In genomic region chr10:81499250-81499901, GRCm38 (mm10) we compare ENCODE assay signal across 7 mouse cellular contexts. TPM values are rescaled to one million over a fixed set of nuclear protein-coding genes. Genes with fewer than 3 reads are reported as not detected.
DNase-seq lines count a peak whose midpoint lies in the region; ATAC-seq and TF ChIP-seq lines count a peak whose summit lies in the region.

No protein-coding gene starts in this region.

- no peaks in the 10 kb centered on the region for H3K9me3 ChIP-seq in heart, embryonic 13.5 days
- no peaks in the 10 kb centered on the region for H3K9me3 ChIP-seq in liver, embryonic 11.5 days (ENCODE audit: control insufficient read depth, low read length)

- H3K4me2 ChIP-seq in heart, embryonic 13.5 days: no peak overlapping the region
- peak overlapping the region; percentile 78 for H3K4me2 ChIP-seq in liver, embryonic 11.5 days

- H3K27me3 ChIP-seq in heart, embryonic 13.5 days (replicated peaks): peaks cover 13% of the 10 kb centered on the region
- no peaks in the 10 kb centered on the region for H3K27me3 ChIP-seq in liver, embryonic 11.5 days (replicated peaks; ENCODE audit: control insufficient read depth, insufficient read depth, low read length)
- H3K27me3 ChIP-seq in spleen, adult 2 months (ENCODE audit: control insufficient read depth, insufficient read depth, low read length): no peaks in the 10 kb centered on the region

- peak overlapping the region; percentile 8; the same call in 1 of the 2 replicates for H3K4me3 ChIP-seq in layer of hippocampus, adult 2 months
- no peak overlapping the region for H3K4me3 ChIP-seq in heart, embryonic 13.5 days
- peak overlapping the region; percentile 92 for H3K4me3 ChIP-seq in liver, embryonic 11.5 days (ENCODE audit: low read depth, low read length)
- H3K4me3 ChIP-seq in spleen, adult 2 months (ENCODE audit: extremely low read depth, insufficient read depth, insufficient read length): peak overlapping the region; percentile 85

- peaks cover 25% of the 10 kb centered on the region for H3K4me1 ChIP-seq in heart, embryonic 13.5 days
- peaks cover 42% of the 10 kb centered on the region for H3K4me1 ChIP-seq in liver, embryonic 11.5 days (replicated peaks; ENCODE audit: control insufficient read depth, insufficient read depth, low read length)
- H3K4me1 ChIP-seq in spleen, adult 2 months (ENCODE audit: control insufficient read depth, insufficient read depth, insufficient read length): peaks cover 23% of the 10 kb centered on the region

- whole genome bisulfite sequencing in heart, embryonic 13.5 days: 67% methylated on average over 23 of the region's 23 CpGs
- WGBS in liver, embryonic 11.5 days: 66% methylated on average over 23 of the region's 23 CpGs
- 4% methylated on average over 23 of the region's 23 CpGs for WGBS in spleen, adult 2 months

- H3K27ac ChIP-seq in layer of hippocampus, adult 2 months: peak overlapping the region; percentile 57; the same call in 1 of the 2 replicates
- no peak overlapping the region for H3K27ac ChIP-seq in heart, embryonic 13.5 days (replicated peaks)
- peak overlapping the region; percentile 62; the same call in 1 of the 2 replicates for H3K27ac ChIP-seq in liver, embryonic 11.5 days (ENCODE audit: low read depth, low read length)
- H3K27ac ChIP-seq in spleen, adult 2 months (ENCODE audit: insufficient read depth, low read length): peak overlapping the region; percentile 99

- no peak for TF ChIP-seq CTCF in layer of hippocampus, adult 2 months (conservative IDR thresholded peaks at IDR 0.05)
- no peak for TF ChIP-seq CTCF in spleen, adult 2 months (IDR thresholded peaks at IDR 0.05; ENCODE audit: extremely low read depth, insufficient read depth, insufficient read length, insufficient replicate concordance)

- DNase-seq in layer of hippocampus, adult 2 months (ENCODE audit: low spot score in 2 of 2): peak in 1 of 2 experiments; percentile 10
- DNase-seq in layer of hippocampus, postnatal 25 days (ENCODE audit: extremely low spot score in 1 of 2, low spot score in 1 of 2): no peak
- DNase-seq in liver, embryonic 11.5 days (ENCODE audit: low spot score): no peak
- peak; percentile 54 to 91 for DNase-seq in spleen, adult 2 months (ENCODE audit: low read depth in 1 of 2, low spot score in 2 of 2)
- DNase-seq in frontal cortex, postnatal 36 days (ENCODE audit: low spot score in 2 of 2): no peak
- DNase-seq in adrenal gland, postnatal 4 days (ENCODE audit: low spot score in 2 of 2): no peak

- TF ChIP-seq POLR2A in spleen, adult 2 months (IDR thresholded peaks at IDR 0.05; ENCODE audit: low read depth, low read length): peak; percentile 98

- no peaks in the 10 kb centered on the region for H3K36me3 ChIP-seq in heart, embryonic 13.5 days
- no peaks in the 10 kb centered on the region for H3K36me3 ChIP-seq in liver, embryonic 11.5 days (ENCODE audit: control insufficient read depth, insufficient read depth, low read length)
- no peaks in the 10 kb centered on the region for H3K36me3 ChIP-seq in spleen, adult 2 months (ENCODE audit: control insufficient read depth, insufficient read depth, low read length)

- no peak for ATAC-seq in heart, embryonic 13.5 days (ENCODE audit: extremely low read depth, insufficient number of reproducible peaks, low FRiP score, low TSS enrichment)
- no peak for ATAC-seq in liver, embryonic 11.5 days (replicated peaks; ENCODE audit: low FRiP score)

- 0 out of 2 replicates have a peak overlapping the region, but pooled peaks have one; percentile 28 for H3K9ac ChIP-seq in heart, embryonic 13.5 days
- H3K9ac ChIP-seq in liver, embryonic 11.5 days (ENCODE audit: low read depth, low read length): peak overlapping the region; percentile 42

RNA-seq across cellular contexts. Expression of gene S1pr4, which starts 0.6 kb away (rescaled TPM):
- under 1 TPM; 0.39 to 0.95 TPM for total RNA-seq in layer of hippocampus, adult 2 months (2021)
- total RNA-seq in layer of hippocampus, postnatal 25 days (2021): under 1 TPM; 0.35 to 0.54 TPM
- polyA plus RNA-seq in heart, embryonic 13.5 days (2015; fragmentation: Nextera tagmentation; extraction: Ambion mirVana): 0.53 and 0.62 TPM in 2 replicates
- 4.5 and 4.6 TPM in 2 replicates for polyA plus RNA-seq in liver, embryonic 11.5 days (2014; fragmentation: Nextera tagmentation; extraction: Ambion mirVana)
- 127 and 168 TPM in 2 replicates for polyA plus RNA-seq in spleen, adult 2 months (2012; rRNA removed)
- total RNA-seq in adrenal gland, postnatal 4 days (2021): 1 to 10 TPM; 2.0 to 2.7 TPM

RNA-seq across cellular contexts. Expression of gene Ncln, which starts 3.2 kb away (rescaled TPM):
- 10 to 100 TPM; 83.1 to 93.5 TPM for total RNA-seq in layer of hippocampus, adult 2 months (2021)
- 10 to 100 TPM; 83.0 to 94.6 TPM for total RNA-seq in layer of hippocampus, postnatal 25 days (2021)
- polyA plus RNA-seq in heart, embryonic 13.5 days (2015; fragmentation: Nextera tagmentation; extraction: Ambion mirVana): 51.7 and 53.8 TPM in 2 replicates
- 92.2 and 97.9 TPM in 2 replicates for polyA plus RNA-seq in liver, embryonic 11.5 days (2014; fragmentation: Nextera tagmentation; extraction: Ambion mirVana)
- 198 and 259 TPM in 2 replicates for polyA plus RNA-seq in spleen, adult 2 months (2012; rRNA removed)
- total RNA-seq in adrenal gland, postnatal 4 days (2021): 100 to 1,000 TPM; 107 to 117 TPM

RNA-seq across cellular contexts. Expression of gene Celf5, which starts 16.9 kb away (rescaled TPM):
- 100 to 1,000 TPM; 286 to 287 TPM for total RNA-seq in layer of hippocampus, adult 2 months (2021)
- total RNA-seq in layer of hippocampus, postnatal 25 days (2021): 100 to 1,000 TPM; 255 to 311 TPM
- 0.15 and 0.16 TPM in 2 replicates for polyA plus RNA-seq in heart, embryonic 13.5 days (2015; fragmentation: Nextera tagmentation; extraction: Ambion mirVana)
- 0.12 TPM in 1 of 2 replicates, not detected in the other for polyA plus RNA-seq in liver, embryonic 11.5 days (2014; fragmentation: Nextera tagmentation; extraction: Ambion mirVana)
- 0.33 and 0.70 TPM in 2 replicates for polyA plus RNA-seq in spleen, adult 2 months (2012; rRNA removed)
- total RNA-seq in adrenal gland, postnatal 4 days (2021): 1 to 10 TPM; 3.5 to 4.2 TPM

RNA-seq across cellular contexts. Expression of gene Gna15, which starts 24.6 kb away (rescaled TPM):
- 1 to 10 TPM; 1.9 to 2.5 TPM for total RNA-seq in layer of hippocampus, adult 2 months (2021)
- total RNA-seq in layer of hippocampus, postnatal 25 days (2021): 1 to 10 TPM; 2.4 to 3.2 TPM
- 1.5 and 2.0 TPM in 2 replicates for polyA plus RNA-seq in heart, embryonic 13.5 days (2015; fragmentation: Nextera tagmentation; extraction: Ambion mirVana)
- polyA plus RNA-seq in liver, embryonic 11.5 days (2014; fragmentation: Nextera tagmentation; extraction: Ambion mirVana): 10.1 and 11.3 TPM in 2 replicates
- polyA plus RNA-seq in spleen, adult 2 months (2012; rRNA removed): 14.8 and 15.1 TPM in 2 replicates
- 1 to 10 TPM in 1 of 2 experiments, under 1 TPM in 1; 0.67 to 1.2 TPM for total RNA-seq in adrenal gland, postnatal 4 days (2021)

RNA-seq across cellular contexts. Expression of gene Nfic, which starts 43.9 kb away (rescaled TPM):
- 10 to 100 TPM; 60.0 to 60.1 TPM for total RNA-seq in layer of hippocampus, adult 2 months (2021)
- total RNA-seq in layer of hippocampus, postnatal 25 days (2021): 10 to 100 TPM; 59.5 to 66.8 TPM
- polyA plus RNA-seq in heart, embryonic 13.5 days (2015; fragmentation: Nextera tagmentation; extraction: Ambion mirVana): 56.6 and 57.4 TPM in 2 replicates
- 15.4 and 21.4 TPM in 2 replicates for polyA plus RNA-seq in liver, embryonic 11.5 days (2014; fragmentation: Nextera tagmentation; extraction: Ambion mirVana)
- 26.0 and 32.4 TPM in 2 replicates for polyA plus RNA-seq in spleen, adult 2 months (2012; rRNA removed)
- total RNA-seq in adrenal gland, postnatal 4 days (2021): 100 to 1,000 TPM; 120 to 129 TPM

Comparison
In these comparisons a context has a peak if more than half of its experiments do, and no peak if none do; other contexts are left out.
1. DNase-seq: peak in spleen, adult 2 months (2 of 2); none in layer of hippocampus, postnatal 25 days (0 of 2), liver, embryonic 11.5 days (single experiment), frontal cortex, postnatal 36 days (0 of 2) and adrenal gland, postnatal 4 days (0 of 2).
2. RNA of gene Celf5, which starts 16.9 kb away (total RNA-seq): 255 to 311 TPM in layer of hippocampus, postnatal 25 days and 286 to 287 TPM in layer of hippocampus, adult 2 months; 3.5 to 4.2 TPM in adrenal gland, postnatal 4 days; every median in the first group is over 10 times any median in the second.